Mouse (Mus musculus): ENCODE measurements around the gene Slc37a3. TPM values are rescaled to one million over a fixed set of nuclear protein-coding genes. Genes with fewer than 3 reads are reported as not detected.

Slc37a3 gene
- polyA plus RNA-seq, 1 experiment from 2014 or later, result 34.8 TPM

DNA sequence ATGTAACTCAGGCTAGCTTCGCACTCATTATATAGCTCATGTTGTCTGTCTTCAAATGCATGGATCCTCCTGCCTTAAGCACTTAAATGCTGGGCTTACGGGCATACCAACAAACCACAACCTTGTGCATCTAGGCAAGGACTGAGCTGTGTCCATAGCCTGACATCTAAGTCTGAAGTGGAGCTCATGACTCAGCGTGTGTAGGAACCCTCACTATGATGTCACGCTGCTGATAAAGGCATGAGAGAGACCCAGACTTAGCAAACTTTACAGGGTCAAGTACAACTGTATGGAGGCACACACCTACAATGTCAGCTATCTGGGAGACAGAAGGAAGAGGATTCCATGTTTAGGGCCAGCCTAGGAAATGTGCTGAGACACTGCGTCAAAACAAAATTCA lies 29.0 kb upstream of the Slc37a3 start:
- no peak overlapping the region for H3K4me3 ChIP-seq
- H3K9me3 ChIP-seq (replicated peaks), result no peaks in the 10 kb centered on the region
- H3K4me1 ChIP-seq (replicated peaks), result peaks cover 5% of the 10 kb centered on the region; the same call in 1 of the 2 replicates
- no peak for ATAC-seq (ENCODE audit: insufficient number of reproducible peaks, low FRiP score)
- H3K27me3 ChIP-seq (replicated peaks), result no peaks in the 10 kb centered on the region
- H3K36me3 ChIP-seq, result peaks cover 32% of the 10 kb centered on the region
- H3K9ac ChIP-seq, result no peak overlapping the region
- no peak overlapping the region for H3K4me2 ChIP-seq
- H3K27ac ChIP-seq (ENCODE audit: poor library complexity, severe bottlenecking), result no peak overlapping the region
- WGBS, result 76% methylated on average over 5 of the region's 5 CpGs

- no peak overlapping the region for H3K4me2 ChIP-seq
- H3K9ac ChIP-seq, result no peak overlapping the region
- WGBS, result 80% methylated on average over 2 of the region's 2 CpGs
- no peak overlapping the region for H3K27ac ChIP-seq (ENCODE audit: poor library complexity, severe bottlenecking)
- H3K4me3 ChIP-seq, result no peak overlapping the region
- H3K27me3 ChIP-seq (replicated peaks), result no peaks in the 10 kb centered on the region
- H3K36me3 ChIP-seq, result peaks cover 47% of the 10 kb centered on the region
- no peaks in the 10 kb centered on the region for H3K9me3 ChIP-seq (replicated peaks)
- peaks cover 5% of the 10 kb centered on the region; the same call in 1 of the 2 replicates for H3K4me1 ChIP-seq (replicated peaks)
- no peak for ATAC-seq (ENCODE audit: insufficient number of reproducible peaks, low FRiP score)
Observed at GRCm38 (mm10) chr6:39403136-39403535, 25.7 kb upstream of the Slc37a3 start.

DNA sequence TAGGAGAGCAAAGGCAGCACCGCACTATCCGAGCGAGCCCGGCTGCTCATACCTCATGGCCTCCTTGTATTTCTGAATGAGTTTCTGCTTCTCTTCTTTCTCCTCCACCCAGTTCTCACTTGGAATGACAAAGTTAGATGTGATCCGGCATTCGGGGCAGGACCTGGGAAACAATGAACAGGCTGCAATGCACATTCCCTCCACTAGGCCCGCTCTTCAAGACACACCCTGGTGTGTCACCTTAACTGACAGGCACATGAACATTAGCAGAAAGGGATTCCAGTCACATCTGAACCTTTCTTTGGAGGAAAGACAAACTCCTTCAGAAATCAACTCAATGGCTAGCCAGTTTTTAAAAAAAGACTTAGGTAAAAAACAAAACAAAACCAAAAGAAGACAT lies 22.9 kb upstream of the Slc37a3 start:
- no peak for ATAC-seq (ENCODE audit: insufficient number of reproducible peaks, low FRiP score)
- H3K36me3 ChIP-seq, result peaks cover 42% of the 10 kb centered on the region
- H3K9me3 ChIP-seq (replicated peaks), result no peaks in the 10 kb centered on the region

GRCm38 (mm10) chr6:39398342-39398741 lies 20.9 kb upstream of the Slc37a3 start:
- H3K4me2 ChIP-seq, result no peak overlapping the region
- H3K27ac ChIP-seq (ENCODE audit: poor library complexity, severe bottlenecking), result no peak overlapping the region
- H3K36me3 ChIP-seq, result peaks cover 27% of the 10 kb centered on the region
- ATAC-seq (ENCODE audit: insufficient number of reproducible peaks, low FRiP score), result no peak
- H3K4me3 ChIP-seq, result no peak overlapping the region
- H3K27me3 ChIP-seq (replicated peaks), result no peaks in the 10 kb centered on the region
- H3K9me3 ChIP-seq (replicated peaks), result no peaks in the 10 kb centered on the region
- 93% methylated on average over 9 of the region's 9 CpGs for WGBS
- no peaks in the 10 kb centered on the region for H3K4me1 ChIP-seq (replicated peaks)
- no peak overlapping the region for H3K9ac ChIP-seq

More for the DNA sequence above, 22.9 kb upstream of the Slc37a3 start:
- Histone ChIP-seq H3K9ac (no peak overlapping the region), H3K4me2 (no peak overlapping the region), H3K27ac (ENCODE audit: poor library complexity, severe bottlenecking) (no peak overlapping the region), H3K27me3 (replicated peaks) (no peaks in the 10 kb centered on the region), H3K4me3 (no peak overlapping the region), H3K4me1 (replicated peaks) (no peaks in the 10 kb centered on the region)
- 73% methylated on average over 7 of the region's 7 CpGs for WGBS

DNA sequence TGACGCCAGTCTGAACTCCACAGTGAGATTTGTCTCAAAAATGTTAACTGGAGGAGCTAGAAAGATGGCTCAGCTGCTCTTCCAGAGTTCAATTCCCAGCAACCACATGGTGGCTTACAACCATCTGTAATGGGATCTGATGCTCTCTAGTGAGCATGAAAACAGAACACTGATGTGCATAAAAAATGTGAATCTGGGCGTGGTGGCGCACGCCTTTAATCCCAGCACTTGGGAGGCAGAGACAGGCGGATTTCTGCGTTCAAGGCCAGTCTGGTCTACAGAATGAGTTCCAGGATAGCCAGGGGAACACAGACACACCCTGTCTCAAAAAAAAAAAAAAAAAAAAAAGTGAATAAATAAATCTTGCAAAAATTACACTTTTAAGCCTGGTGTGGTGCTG lies 19.6 kb upstream of the Slc37a3 start:
- H3K9ac ChIP-seq, result no peak overlapping the region
- no peaks in the 10 kb centered on the region for H3K27me3 ChIP-seq (replicated peaks)
- H3K4me3 ChIP-seq, result no peak overlapping the region
- H3K36me3 ChIP-seq, result peaks cover 22% of the 10 kb centered on the region
- WGBS, result 94% methylated on average over 6 of the region's 6 CpGs
- H3K4me2 ChIP-seq, result no peak overlapping the region
- no peaks in the 10 kb centered on the region for H3K9me3 ChIP-seq (replicated peaks)
- H3K4me1 ChIP-seq (replicated peaks), result no peaks in the 10 kb centered on the region
- no peak overlapping the region for H3K27ac ChIP-seq (ENCODE audit: poor library complexity, severe bottlenecking)
- ATAC-seq (ENCODE audit: insufficient number of reproducible peaks, low FRiP score), result no peak

DNA sequence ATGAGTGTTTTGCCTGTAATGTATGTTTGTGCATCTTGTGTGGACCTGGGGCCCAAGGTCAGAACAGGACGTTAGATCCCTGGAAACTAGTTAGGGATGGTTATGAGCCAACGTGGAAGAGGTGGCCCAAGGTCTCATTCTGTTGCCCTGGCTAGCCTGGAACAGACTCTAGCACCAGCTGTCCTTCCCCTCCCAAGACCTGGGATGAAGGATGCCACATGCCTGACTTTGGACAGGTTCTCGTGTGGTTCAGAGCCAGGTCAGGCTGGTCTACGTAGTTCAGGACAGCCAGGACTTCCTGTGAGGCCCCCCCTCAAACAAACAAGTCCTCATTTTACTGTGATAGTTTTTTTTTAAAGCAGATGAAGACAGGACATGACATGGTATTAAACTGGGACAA lies 18.4 kb upstream of the Slc37a3 start:
- no peak overlapping the region for H3K4me2 ChIP-seq
- ATAC-seq (ENCODE audit: insufficient number of reproducible peaks, low FRiP score), result no peak
- 69% methylated on average over 4 of the region's 4 CpGs for WGBS
- H3K36me3 ChIP-seq, result peaks cover 17% of the 10 kb centered on the region
- no peaks in the 10 kb centered on the region for H3K4me1 ChIP-seq (replicated peaks)
- no peak overlapping the region for H3K4me3 ChIP-seq
- no peak overlapping the region for H3K9ac ChIP-seq
- no peaks in the 10 kb centered on the region for H3K9me3 ChIP-seq (replicated peaks)
- H3K27me3 ChIP-seq (replicated peaks), result no peaks in the 10 kb centered on the region
- no peak overlapping the region for H3K27ac ChIP-seq (ENCODE audit: poor library complexity, severe bottlenecking)

DNA sequence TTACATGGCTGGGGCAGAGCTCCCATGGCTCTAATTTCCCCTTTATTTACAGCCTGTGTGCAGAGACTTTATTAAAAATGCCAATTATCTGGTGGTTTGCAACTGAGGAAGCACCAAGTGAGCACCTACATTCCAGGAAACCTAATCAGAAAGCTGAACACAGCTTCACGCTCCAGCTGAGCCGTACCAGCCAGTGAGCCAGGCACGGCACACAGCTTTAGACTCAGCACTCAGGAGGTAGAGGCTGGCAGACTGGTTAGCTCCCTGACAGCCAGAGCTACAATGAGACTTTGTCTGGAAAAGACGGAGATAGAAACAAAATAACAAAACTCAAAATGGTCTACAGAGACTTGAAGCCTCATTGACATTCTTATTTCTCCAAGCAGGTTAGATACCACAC lies 18.0 kb upstream of the Slc37a3 start:
- H3K4me3 ChIP-seq, result no peak overlapping the region
- H3K4me2 ChIP-seq, result no peak overlapping the region
- H3K4me1 ChIP-seq (replicated peaks), result no peaks in the 10 kb centered on the region
- H3K36me3 ChIP-seq, result peaks cover 17% of the 10 kb centered on the region
- no peak overlapping the region for H3K9ac ChIP-seq
- 80% methylated on average over 4 of the region's 4 CpGs for WGBS
- H3K9me3 ChIP-seq (replicated peaks), result no peaks in the 10 kb centered on the region
- H3K27me3 ChIP-seq (replicated peaks), result no peaks in the 10 kb centered on the region
- H3K27ac ChIP-seq (ENCODE audit: poor library complexity, severe bottlenecking), result no peak overlapping the region
- no peak for ATAC-seq (ENCODE audit: insufficient number of reproducible peaks, low FRiP score)

DNA sequence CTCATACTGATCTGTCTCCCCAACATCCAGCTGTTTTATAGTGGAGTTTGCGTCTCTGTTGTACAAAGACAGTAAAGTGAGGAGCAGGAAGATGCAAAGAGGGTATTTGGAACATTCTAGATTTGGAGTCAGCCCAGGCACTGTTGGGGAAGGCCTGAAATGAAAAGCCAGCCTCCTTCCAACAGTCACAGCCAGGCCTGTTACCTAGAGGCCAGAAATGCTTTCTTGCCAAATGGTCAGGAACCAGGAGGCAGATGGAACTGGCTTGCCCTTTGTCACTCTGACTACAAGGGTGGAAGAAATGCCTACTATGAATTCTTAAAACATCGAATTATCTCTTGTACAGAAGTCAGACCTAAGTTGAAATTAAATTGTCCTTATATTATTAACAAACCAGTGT lies 12.5 kb upstream of the Slc37a3 start:
- H3K36me3 ChIP-seq, result no peaks in the 10 kb centered on the region
- no peak overlapping the region for H3K27ac ChIP-seq (ENCODE audit: poor library complexity, severe bottlenecking)
- no peak overlapping the region for H3K4me3 ChIP-seq
- H3K4me1 ChIP-seq (replicated peaks), result no peaks in the 10 kb centered on the region
- ATAC-seq (ENCODE audit: insufficient number of reproducible peaks, low FRiP score), result no peak
- WGBS, result 86% methylated on average over 2 of the region's 2 CpGs
- no peak overlapping the region for H3K4me2 ChIP-seq
- H3K27me3 ChIP-seq (replicated peaks), result no peaks in the 10 kb centered on the region
- H3K9me3 ChIP-seq (replicated peaks), result no peaks in the 10 kb centered on the region
- no peak overlapping the region for H3K9ac ChIP-seq

DNA sequence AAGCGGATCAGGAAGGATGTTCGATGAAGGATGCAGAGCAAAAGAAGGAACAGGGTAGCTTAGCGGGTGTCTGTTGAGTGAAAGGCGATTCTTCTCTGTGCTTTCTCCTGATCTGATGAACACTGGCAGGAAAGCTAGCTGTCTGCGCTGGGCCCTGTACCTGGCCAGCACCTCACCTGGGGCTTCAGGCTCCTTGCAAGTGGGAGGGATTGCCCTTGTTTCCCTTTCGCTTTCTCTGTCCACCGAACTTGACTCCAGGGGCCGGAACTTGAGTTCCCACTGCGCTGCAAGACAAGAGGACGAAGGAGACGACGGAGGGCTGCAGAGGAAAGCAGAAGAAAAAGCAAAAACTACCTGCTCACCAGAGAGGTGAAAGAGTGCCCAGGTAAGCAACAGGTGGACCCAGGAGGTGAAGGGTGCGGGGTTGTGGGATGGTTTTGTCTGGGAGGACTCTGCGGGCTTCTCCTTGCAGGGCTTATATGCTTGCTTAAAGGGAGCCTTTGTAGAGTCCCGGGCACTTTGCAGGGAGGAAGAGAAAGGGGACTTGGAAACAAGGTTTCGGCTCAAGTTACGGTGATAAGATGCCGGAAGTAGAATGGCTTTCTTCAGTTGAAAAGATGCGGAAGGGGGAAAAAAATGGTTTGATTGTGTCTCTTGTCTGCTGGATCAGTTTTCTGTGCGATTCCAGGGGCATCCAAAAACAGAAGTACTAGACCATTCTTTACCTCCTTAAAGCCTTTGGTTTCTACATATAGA lies 3.8 kb upstream of the Slc37a3 start, which contains the start of gene Rab19:
Gene Rab19 (plus strand): TSS at position 51 of the 756 bp plus-strand sequence.
- Histone ChIP-seq H3K4me3 (peak within 1 kb of the TSS; percentile 60), H3K9ac (peak within 1 kb of the TSS; percentile 61), H3K9me3 (replicated peaks) (no peaks in the 10 kb centered on the region), H3K27ac (ENCODE audit: poor library complexity, severe bottlenecking) (no peak within 1 kb of the TSS), H3K4me1 (replicated peaks) (peaks cover 5% of the 10 kb centered on the region), H3K36me3 (no peaks in the 10 kb centered on the region), H3K4me2 (peak within 1 kb of the TSS; percentile 88), H3K27me3 (replicated peaks) (peaks cover 6% of the 10 kb centered on the region; the same call in 1 of the 2 replicates)
- no peak for ATAC-seq (ENCODE audit: insufficient number of reproducible peaks, low FRiP score)
- WGBS, result 5% methylated on average over 20 of the region's 20 CpGs

- Histone ChIP-seq H3K4me1 (replicated peaks) (peaks cover 14% of the 10 kb centered on the region), H3K27ac (ENCODE audit: poor library complexity, severe bottlenecking) (no peak overlapping the region), H3K4me2 (no peak overlapping the region), H3K27me3 (replicated peaks) (peaks cover 6% of the 10 kb centered on the region; the same call in 1 of the 2 replicates), H3K36me3 (no peaks in the 10 kb centered on the region), H3K9me3 (replicated peaks) (no peaks in the 10 kb centered on the region), H3K4me3 (no peak overlapping the region), H3K9ac (no peak overlapping the region)
- WGBS, result 75% methylated on average over 3 of the region's 3 CpGs
- no peak for ATAC-seq (ENCODE audit: insufficient number of reproducible peaks, low FRiP score)
Observed at GRCm38 (mm10) chr6:39380276-39380675, 2.8 kb upstream of the Slc37a3 start.

DNA sequence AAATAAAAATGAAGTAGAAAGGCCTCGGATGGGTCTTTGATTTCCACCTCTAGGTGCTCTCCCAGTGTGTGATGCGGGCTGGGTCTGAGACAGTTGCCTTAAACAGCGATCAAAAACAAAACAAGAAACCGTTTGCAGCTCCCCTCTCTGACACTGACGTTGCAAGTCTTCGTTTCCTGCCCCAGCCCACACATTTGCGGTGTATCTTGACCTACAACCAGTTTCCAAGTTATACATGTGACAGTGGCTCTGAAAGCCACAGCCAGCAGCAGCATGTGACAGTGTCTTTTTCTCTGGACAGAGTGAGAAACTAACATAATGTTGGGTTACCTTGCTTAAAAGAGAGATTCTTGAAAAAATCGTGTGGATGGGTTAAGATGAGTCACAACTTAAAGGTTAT lies 2.3 kb upstream of the Slc37a3 start:
- no peak overlapping the region for H3K27ac ChIP-seq (ENCODE audit: poor library complexity, severe bottlenecking)
- 59% methylated on average over 8 of the region's 8 CpGs for WGBS
- H3K4me1 ChIP-seq (replicated peaks), result peaks cover 14% of the 10 kb centered on the region

More for the DNA sequence above, 2.3 kb upstream of the Slc37a3 start:
- H3K4me3 ChIP-seq, result no peak overlapping the region
- peaks cover 2% of the 10 kb centered on the region; the same call in 1 of the 2 replicates for H3K36me3 ChIP-seq
- no peak overlapping the region for H3K9ac ChIP-seq
- ATAC-seq (ENCODE audit: insufficient number of reproducible peaks, low FRiP score), result no peak
- H3K27me3 ChIP-seq (replicated peaks), result peaks cover 6% of the 10 kb centered on the region; the same call in 1 of the 2 replicates
- no peak overlapping the region for H3K4me2 ChIP-seq
- no peaks in the 10 kb centered on the region for H3K9me3 ChIP-seq (replicated peaks)
